Mouse (Mus musculus) embryonic facial prominence, embryonic 15.5 days (tissue): ENCODE measurements around the gene Dennd1a. TPM values are rescaled to one million over a fixed set of nuclear protein-coding genes. Genes with fewer than 3 reads are reported as not detected.

ENCODE experiments used
- ATAC-seq: fragments of 200-750 bp; cut with Nextera tagmentation; 2 replicates; pipeline ENCODE4 v1.8.0; 2017; ENCODE audit warnings: low read depth, moderate TSS enrichment; ENCODE audit not compliant: insufficient number of reproducible peaks, low FRiP score, low TSS enrichment
- H3K27ac ChIP-seq: fragments of 300-500 bp; sonication (generic); replicated peaks from 2 replicates; pipeline ENCODE4 v1.5.1; 2015; ENCODE audit warnings: mild to moderate bottlenecking, inconsistent platforms
- H3K27me3 ChIP-seq: fragments of 300-500 bp; sonication (generic); 2 replicates; pipeline ENCODE4 v1.6.1; 2015; ENCODE audit warnings: inconsistent platforms
- H3K36me3 ChIP-seq: fragments of 300-500 bp; sonication (generic); 2 replicates; pipeline ENCODE4 v1.6.1; 2015; ENCODE audit warnings: mild to moderate bottlenecking, inconsistent platforms
- H3K4me1 ChIP-seq: fragments of 300-500 bp; sonication (generic); 2 replicates; pipeline ENCODE4 v1.6.1; 2015; ENCODE audit warnings: inconsistent platforms
- H3K4me2 ChIP-seq: fragments of 300-500 bp; sonication (generic); replicated peaks from 2 replicates; pipeline ENCODE4 v1.6.1; 2015; ENCODE audit warnings: mild to moderate bottlenecking, inconsistent platforms
- H3K4me3 ChIP-seq: fragments of 300-500 bp; sonication (generic); replicated peaks from 2 replicates; pipeline ENCODE4 v1.5.1; 2015; ENCODE audit warnings: mild to moderate bottlenecking, inconsistent platforms
- H3K9ac ChIP-seq: fragments of 300-500 bp; sonication (generic); 2 replicates; pipeline ENCODE4 v1.6.1; 2015; ENCODE audit warnings: inconsistent platforms
- H3K9me3 ChIP-seq: fragments of 300-500 bp; sonication (generic); replicated peaks from 2 replicates; pipeline ENCODE4 v1.6.1; 2016; ENCODE audit warnings: inconsistent platforms
- WGBS: fragments of 180-500 bp; shearing (Covaris S2); methylation state at CpG from one replicate; pipeline ENCODE4 v1.1.7; 2015; 5-methylcytosine and 5-hydroxymethylcytosine counted together
- microRNA-seq: library from miRNA; unstranded; fragments of <30 nt; microRNA quantifications from one replicate; pipeline ENCODE4, GENCODE M21; 2016; ENCODE audit warnings: borderline number of aligned reads
- polyA plus RNA-seq: library from polyadenylated mRNA; unstranded; fragments of >200 nt; fragmentation: Nextera tagmentation; extraction: Ambion mirVana; gene quantifications from 2 replicates; pipeline ENCODE4 v1.2.1, GENCODE M21; 2015

Gene Dennd1a
- polyA plus RNA-seq, 1 experiment from 2014 or later: 15.8 TPM

DNA sequence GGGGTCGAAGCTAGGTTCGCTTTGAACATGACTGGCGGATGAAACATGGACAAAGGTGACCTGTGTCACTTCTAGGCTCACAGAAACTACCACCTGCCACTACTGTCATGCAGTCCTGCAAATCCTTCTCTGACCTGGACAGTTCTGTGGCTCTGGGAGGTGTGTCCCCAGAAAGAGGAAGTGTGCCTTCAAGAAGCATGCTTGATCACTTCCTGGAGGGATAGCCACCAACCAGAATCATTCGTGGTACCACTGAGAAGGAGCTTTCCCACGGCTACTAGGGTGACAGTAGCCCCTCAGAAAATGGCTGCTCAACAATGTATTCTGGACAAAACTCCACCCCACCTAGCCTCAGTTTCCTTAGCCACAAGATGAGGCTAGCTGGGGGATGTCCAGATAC is 530.2 kb downstream of the Dennd1a start:
- no peaks in the 10 kb centered on the region for H3K36me3 ChIP-seq
- no peak for ATAC-seq
- no peak overlapping the region for H3K9ac ChIP-seq
- H3K27me3 ChIP-seq: no peaks in the 10 kb centered on the region
- no peak overlapping the region for H3K4me2 ChIP-seq
- no peak overlapping the region for H3K27ac ChIP-seq
- H3K9me3 ChIP-seq: no peaks in the 10 kb centered on the region
- peaks cover 25% of the 10 kb centered on the region for H3K4me1 ChIP-seq
- no peak overlapping the region for H3K4me3 ChIP-seq
- 85% methylated on average over 5 of the region's 5 CpGs for WGBS

DNA sequence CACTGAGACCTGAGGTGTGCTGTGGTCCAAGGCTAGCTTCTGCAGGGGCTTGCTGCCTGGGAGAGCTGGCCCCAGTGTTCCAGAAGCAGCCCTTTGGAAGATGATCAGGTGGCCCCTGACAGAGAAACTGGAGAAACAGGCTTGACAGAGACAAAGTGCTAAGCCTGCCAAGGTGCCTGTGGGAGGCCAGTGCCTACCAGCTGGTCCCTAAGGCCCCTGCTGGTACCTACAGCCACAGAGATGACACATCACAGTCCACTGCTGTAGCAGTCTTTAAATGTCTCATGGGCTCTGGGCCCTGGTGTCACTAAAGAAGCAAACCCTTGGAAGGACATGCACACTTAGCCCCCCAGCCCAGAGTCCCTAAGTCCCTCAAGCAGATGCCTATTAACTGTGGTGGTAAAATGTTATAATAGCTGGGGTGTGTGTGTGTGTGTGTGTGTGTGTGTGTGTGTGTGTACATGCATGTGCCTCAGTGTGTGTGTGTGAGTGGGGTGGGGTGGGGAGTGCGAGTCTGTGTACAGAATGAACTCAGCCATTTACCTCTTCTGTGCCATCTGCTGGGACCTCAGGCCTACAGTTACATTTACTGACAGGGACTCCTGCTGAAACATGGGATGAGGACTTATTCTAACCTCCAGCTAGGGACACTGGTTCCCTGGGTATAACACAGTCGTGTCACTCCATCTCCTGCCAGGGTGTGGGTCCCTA is 530.8 kb downstream of the Dennd1a start:
- H3K27ac ChIP-seq: no peak overlapping the region
- 78% methylated on average over 2 of the region's 2 CpGs for WGBS
- H3K4me1 ChIP-seq: peaks cover 25% of the 10 kb centered on the region
- no peak; the same call in 1 of the 2 replicates for ATAC-seq
- H3K4me3 ChIP-seq: no peak overlapping the region
- no peak overlapping the region for H3K4me2 ChIP-seq
- no peaks in the 10 kb centered on the region for H3K27me3 ChIP-seq
- no peak overlapping the region for H3K9ac ChIP-seq
- no peaks in the 10 kb centered on the region for H3K9me3 ChIP-seq
- no peaks in the 10 kb centered on the region for H3K36me3 ChIP-seq

DNA sequence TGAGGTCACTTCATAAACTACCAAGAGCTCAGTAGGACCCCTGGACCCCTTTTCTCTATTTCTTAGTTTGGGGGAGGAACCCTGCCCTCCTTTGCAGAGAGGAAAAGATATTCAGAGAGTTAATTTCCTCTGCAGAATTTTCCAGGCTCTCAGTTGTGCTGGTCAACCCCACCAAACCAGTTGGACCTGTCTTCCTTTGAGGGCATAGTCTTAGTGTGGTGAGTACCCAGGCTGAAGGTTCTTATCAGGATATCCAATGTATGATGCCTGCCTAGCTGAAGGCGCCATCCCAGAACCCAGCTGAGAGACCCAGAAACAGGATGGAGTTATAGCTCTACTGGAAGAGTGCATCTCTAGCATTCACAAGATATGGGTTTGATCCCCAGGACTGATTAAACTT is 536.1 kb downstream of the Dennd1a start:
- ATAC-seq: no peak
- Histone ChIP-seq H3K9me3 (no peaks in the 10 kb centered on the region), H3K4me2 (no peak overlapping the region), H3K4me3 (no peak overlapping the region), H3K4me1 (peaks cover 30% of the 10 kb centered on the region), H3K27ac (no peak overlapping the region), H3K9ac (no peak overlapping the region), H3K36me3 (no peaks in the 10 kb centered on the region), H3K27me3 (no peaks in the 10 kb centered on the region)
- WGBS: 88% methylated on average over 1 of the region's 1 CpGs

DNA sequence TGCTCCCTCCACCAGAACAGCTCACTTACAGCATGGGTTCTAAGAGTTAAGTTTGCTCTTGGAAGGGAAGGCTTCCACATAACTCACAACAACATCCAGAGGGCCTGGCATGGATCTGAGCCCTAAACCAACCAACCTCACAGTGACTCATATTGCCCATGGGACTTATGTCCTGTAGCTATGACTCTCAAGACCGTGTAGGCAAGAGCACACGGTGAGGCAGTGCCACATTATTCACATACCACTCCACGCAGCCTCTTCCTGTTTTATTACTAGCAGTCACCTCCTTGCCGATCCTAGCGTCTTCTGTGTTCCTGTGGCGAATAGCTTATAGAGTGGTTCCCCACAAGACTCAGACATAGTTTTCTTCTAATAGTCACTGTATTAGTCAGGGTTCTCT is 537.9 kb downstream of the Dennd1a start:
- Histone ChIP-seq H3K4me3 (no peak overlapping the region), H3K27me3 (no peaks in the 10 kb centered on the region), H3K36me3 (no peaks in the 10 kb centered on the region), H3K9me3 (no peaks in the 10 kb centered on the region), H3K4me2 (no peak overlapping the region), H3K9ac (no peak overlapping the region), H3K4me1 (peaks cover 23% of the 10 kb centered on the region), H3K27ac (peak overlapping the region; percentile 75)
- 45% methylated on average over 6 of the region's 6 CpGs for WGBS
- 0 out of 2 replicates have a peak, but pooled peaks have one; percentile 55 for ATAC-seq

Small RNA genes within 50 kb of the gene (microRNA-seq; reads per million reads assigned to microRNA genes)
- gene Gm44455: not detected

Other genes starting within 250 kb of the Dennd1a start
- gene Lhx2, start 51.9 kb upstream of the Dennd1a start, polyA plus RNA-seq: 17.1 and 19.6 TPM in 2 replicates
- 92.8 and 95.3 TPM in 2 replicates for gene Nek6, start 224.3 kb upstream of the Dennd1a start, polyA plus RNA-seq